Mouse (Mus musculus) left cerebral cortex, adult 8-10 months (tissue): ENCODE results near the gene Tulp1. TPM values are rescaled to one million over a fixed set of nuclear protein-coding genes. Genes with fewer than 3 reads are reported as not detected.
"Not testable (repeated sequence)": the region's sequence is repeated elsewhere in the genome, so short reads cannot be mapped to it uniquely, and the experiment has no call there.

ENCODE experiments used
- DNase-seq, 2 experiments: peaks; one replicate each; pipeline ENCODE4 v3.0.0; 2022; ENCODE audit warnings: low spot score in 2 of 2
- total RNA-seq, 4 experiments: library from RNA; stranded (reverse); gene quantifications; 2 replicates each; pipeline ENCODE4 v1.2.4; 2022

Tulp1 gene
- total RNA-seq, 4 experiments from 2014 or later, result 0.27 TPM; not detected in 3

- DNase-seq, result peak in 1 of 2 experiments; percentile 58
These were observed 23.9 kb downstream of the Tulp1 start for GRCm38 (mm10) chr17:28341091-28341490.

- no peak for DNase-seq
These were observed 24.4 kb downstream of the Tulp1 start for GRCm38 (mm10) chr17:28340578-28340977.

GRCm38 (mm10) chr17:28337547-28337946 lies 27.5 kb downstream of the Tulp1 start:
- DNase-seq, result no peak

- DNase-seq, result no peak
These were observed 29.8 kb downstream of the Tulp1 start for GRCm38 (mm10) chr17:28335267-28335666.

- DNase-seq, result no peak
These were observed 32.0 kb downstream of the Tulp1 start for GRCm38 (mm10) chr17:28332915-28333546.

- DNase-seq, result no peak
These were observed 32.7 kb downstream of the Tulp1 start for GRCm38 (mm10) chr17:28332113-28332914.

GRCm38 (mm10) chr17:28331241-28332112 lies 33.5 kb downstream of the Tulp1 start:
- DNase-seq, result no peak

GRCm38 (mm10) chr17:28330590-28330989 lies 34.4 kb downstream of the Tulp1 start:
- DNase-seq, result not testable (repeated sequence)

- DNase-seq, result no peak
These were observed 34.8 kb downstream of the Tulp1 start for GRCm38 (mm10) chr17:28330232-28330546.

- DNase-seq, result no peak
These were observed 35.4 kb downstream of the Tulp1 start for GRCm38 (mm10) chr17:28329503-28330231.

GRCm38 (mm10) chr17:28328946-28329345 lies 36.1 kb downstream of the Tulp1 start:
- no peak for DNase-seq

- peak; percentile 93 to 94 for DNase-seq
These were observed 36.6 kb downstream of the Tulp1 start, which contains the start of gene Rpl10a for GRCm38 (mm10) chr17:28328366-28328928. Gene Rpl10a, plus strand, starts transcription at chr17:28328471.

GRCm38 (mm10) chr17:28327673-28328325 lies 37.2 kb downstream of the Tulp1 start:
- DNase-seq, result peak; percentile 34 to 51

GRCm38 (mm10) chr17:28326951-28327350 lies 38.1 kb downstream of the Tulp1 start:
- DNase-seq, result no peak

- no peak for DNase-seq
These were observed 39.3 kb downstream of the Tulp1 start for GRCm38 (mm10) chr17:28325751-28326150.

GRCm38 (mm10) chr17:28324416-28324815 lies 40.6 kb downstream of the Tulp1 start:
- DNase-seq, result not testable (repeated sequence)

GRCm38 (mm10) chr17:28323786-28324185 lies 41.2 kb downstream of the Tulp1 start:
- no peak for DNase-seq

GRCm38 (mm10) chr17:28321700-28322099 lies 43.3 kb downstream of the Tulp1 start:
- no peak for DNase-seq

GRCm38 (mm10) chr17:28317725-28318124 lies 47.3 kb downstream of the Tulp1 start:
- no peak for DNase-seq

GRCm38 (mm10) chr17:28317091-28317490 lies 47.9 kb downstream of the Tulp1 start:
- no peak for DNase-seq
